Mouse (Mus musculus): Measurements from ENCODE around the gene Slc43a1. TPM values are rescaled to one million over a fixed set of nuclear protein-coding genes. Genes with fewer than 3 reads are reported as not detected.

The Slc43a1 gene
- total RNA-seq, 2 experiments from 2014 or later: 6.6 to 7.5 TPM

GRCm38 (mm10) chr2:84831666-84832391, 6.8 kb upstream of the Slc43a1 start:
- DNase-seq: peak; percentile 83 to 87

GRCm38 (mm10) chr2:84837107-84837506, 1.5 kb upstream of the Slc43a1 start:
- no peak for DNase-seq

- DNase-seq: no peak
Measured at GRCm38 (mm10) chr2:84837817-84838592, 645 bp upstream of the Slc43a1 start.

- peak in 1 of 2 experiments; percentile 30 for DNase-seq
Measured at GRCm38 (mm10) chr2:84838993-84839980, 637 bp downstream of the Slc43a1 start.

- DNase-seq: peak; percentile 65 to 76
Measured at GRCm38 (mm10) chr2:84840016-84840747, 1.5 kb downstream of the Slc43a1 start.

GRCm38 (mm10) chr2:84840748-84841563, 2.3 kb downstream of the Slc43a1 start:
- DNase-seq: no peak

- no peak for DNase-seq
Measured at GRCm38 (mm10) chr2:84841905-84842304, 3.3 kb downstream of the Slc43a1 start.

GRCm38 (mm10) chr2:84843654-84844053, 5.0 kb downstream of the Slc43a1 start:
- DNase-seq: no peak

GRCm38 (mm10) chr2:84845226-84845625, 6.6 kb downstream of the Slc43a1 start:
- no peak for DNase-seq

- no peak for DNase-seq
Measured at GRCm38 (mm10) chr2:84850407-84851129, 11.9 kb downstream of the Slc43a1 start.

- peak; percentile 75 to 86 for DNase-seq
Measured at GRCm38 (mm10) chr2:84851130-84852040, 12.7 kb downstream of the Slc43a1 start.

GRCm38 (mm10) chr2:84855732-84856131, 17.1 kb downstream of the Slc43a1 start:
- peak; percentile 59 to 73 for DNase-seq

GRCm38 (mm10) chr2:84858551-84858950, 19.9 kb downstream of the Slc43a1 start:
- no peak for DNase-seq

- no peak for DNase-seq
Measured at GRCm38 (mm10) chr2:84859991-84860780, 21.5 kb downstream of the Slc43a1 start.

- DNase-seq: no peak
Measured at GRCm38 (mm10) chr2:84861430-84861829, 22.8 kb downstream of the Slc43a1 start.

GRCm38 (mm10) chr2:84862231-84862630, 23.6 kb downstream of the Slc43a1 start:
- peak; percentile 67 to 73 for DNase-seq

All from adrenal gland, postnatal 36 days (tissue).